Mouse (Mus musculus) forebrain, embryonic 12.5 days (tissue): ENCODE measurements at regions not wholly inside any gene's neighbourhood (a gene's known extent, or its start where the extent isn't known, plus 50 kb on each side); places are given as distances from the start of the nearest gene placed in this dataset.

Experiments
- ATAC-seq: fragments of 200-750 bp; cut with Nextera tagmentation; 2 replicates; pipeline ENCODE4 v1.8.0; 2017; ENCODE audit warnings: moderate TSS enrichment; ENCODE audit not compliant: low FRiP score
- H3K27ac ChIP-seq: fragments of 300-500 bp; sonication (generic); 2 replicates; pipeline ENCODE4 v1.5.1; 2016; ENCODE audit warnings: mild to moderate bottlenecking
- H3K27me3 ChIP-seq: fragments of 300-500 bp; sonication (generic); 2 replicates; pipeline ENCODE4 v1.6.1; 2016; ENCODE audit warnings: mild to moderate bottlenecking
- H3K36me3 ChIP-seq: fragments of 300-500 bp; sonication (generic); replicated peaks from 2 replicates; pipeline ENCODE4 v1.6.1; 2016; ENCODE audit warnings: mild to moderate bottlenecking
- H3K4me1 ChIP-seq: fragments of 300-500 bp; sonication (generic); 2 replicates; pipeline ENCODE4 v1.6.1; 2016
- H3K4me2 ChIP-seq: fragments of 300-500 bp; sonication (generic); 2 replicates; pipeline ENCODE4 v1.6.1; 2016; ENCODE audit warnings: mild to moderate bottlenecking, moderate library complexity
- H3K4me3 ChIP-seq: fragments of 300-500 bp; sonication (generic); replicated peaks from 2 replicates; pipeline ENCODE4 v1.5.1; 2016; ENCODE audit warnings: mild to moderate bottlenecking
- H3K9ac ChIP-seq: fragments of 300-500 bp; sonication (generic); 2 replicates; pipeline ENCODE4 v1.6.1; 2016; ENCODE audit warnings: mild to moderate bottlenecking
- H3K9me3 ChIP-seq: fragments of 300-500 bp; sonication (generic); 2 replicates; pipeline ENCODE4 v1.6.1; 2016
- WGBS: fragments of 180-500 bp; shearing (Covaris S2); methylation state at CpG from one replicate; pipeline ENCODE4 v1.1.7; 2016; 5-methylcytosine and 5-hydroxymethylcytosine counted together

- whole genome bisulfite sequencing: 72% methylated on average over 6 of the region's 6 CpGs
- no peak overlapping the region for H3K27ac ChIP-seq
- H3K9ac ChIP-seq: no peak overlapping the region
- no peaks in the 10 kb centered on the region for H3K9me3 ChIP-seq
- no peak overlapping the region for H3K4me2 ChIP-seq
- no peaks in the 10 kb centered on the region for H3K36me3 ChIP-seq
- no peak overlapping the region for H3K4me3 ChIP-seq
- no peak for ATAC-seq
- no peaks in the 10 kb centered on the region for H3K27me3 ChIP-seq
- peaks cover 15% of the 10 kb centered on the region for H3K4me1 ChIP-seq
Measured at GRCm38 (mm10) chr14:104642783-104643182, 120.3 kb upstream of the Rnf219 start.

- no peaks in the 10 kb centered on the region for H3K36me3 ChIP-seq
- peak; percentile 70; the same call in 1 of the 2 replicates for ATAC-seq
- H3K9me3 ChIP-seq: no peaks in the 10 kb centered on the region
- H3K4me3 ChIP-seq: no peak overlapping the region
- WGBS: 28% methylated on average over 7 of the region's 7 CpGs
- H3K9ac ChIP-seq: no peak overlapping the region
- 0 out of 2 replicates have a peak overlapping the region, but pooled peaks have one; percentile 1 for H3K4me2 ChIP-seq
- H3K27me3 ChIP-seq: no peaks in the 10 kb centered on the region
- H3K4me1 ChIP-seq: peaks cover 15% of the 10 kb centered on the region
- H3K27ac ChIP-seq: no peak overlapping the region
Measured at GRCm38 (mm10) chr14:104639300-104639699, 116.9 kb upstream of the Rnf219 start.

- no peaks in the 10 kb centered on the region for H3K27me3 ChIP-seq
- H3K4me2 ChIP-seq: no peak overlapping the region
- H3K27ac ChIP-seq: no peak overlapping the region
- H3K36me3 ChIP-seq: no peaks in the 10 kb centered on the region
- no peaks in the 10 kb centered on the region for H3K4me1 ChIP-seq
- ATAC-seq: no peak
- 85% methylated on average over 3 of the region's 3 CpGs for WGBS
- no peak overlapping the region for H3K4me3 ChIP-seq
- H3K9me3 ChIP-seq: no peaks in the 10 kb centered on the region
- H3K9ac ChIP-seq: no peak overlapping the region
Measured at GRCm38 (mm10) chr14:104611467-104611866, 89.0 kb upstream of the Rnf219 start.

- Histone ChIP-seq H3K27ac (no peak overlapping the region), H3K9ac (no peak overlapping the region), H3K4me2 (no peak overlapping the region), H3K9me3 (no peaks in the 10 kb centered on the region), H3K4me3 (no peak overlapping the region), H3K36me3 (no peaks in the 10 kb centered on the region), H3K27me3 (no peaks in the 10 kb centered on the region), H3K4me1 (no peaks in the 10 kb centered on the region)
- WGBS: 79% methylated on average over 4 of the region's 4 CpGs
- no peak for ATAC-seq
Measured at GRCm38 (mm10) chr14:104610378-104610777, 87.9 kb upstream of the Rnf219 start.

GRCm38 (mm10) chr14:104594851-104595250, 72.4 kb upstream of the Rnf219 start:
- no peak for ATAC-seq
- Histone ChIP-seq H3K4me2 (no peak overlapping the region), H3K4me1 (no peaks in the 10 kb centered on the region), H3K27me3 (no peaks in the 10 kb centered on the region), H3K9ac (no peak overlapping the region), H3K9me3 (no peaks in the 10 kb centered on the region), H3K4me3 (no peak overlapping the region), H3K36me3 (no peaks in the 10 kb centered on the region), H3K27ac (no peak overlapping the region)
- 92% methylated on average over 3 of the region's 3 CpGs for WGBS
